Mouse (Mus musculus) thymus, adult 2 months (tissue): ENCODE measurements around the gene Zfp609. TPM values are rescaled to one million over a fixed set of nuclear protein-coding genes. Genes with fewer than 3 reads are reported as not detected.

ENCODE experiments used
- DNase-seq: peaks from one replicate; pipeline ENCODE4 v3.0.0; 2021
- H3K27ac ChIP-seq: fragments of 200-500 bp; 2 replicates; pipeline ENCODE4 v1.5.1; 2012; ENCODE audit warnings: low read length, control low read depth; ENCODE audit not compliant: control insufficient read depth, insufficient read depth
- H3K27me3 ChIP-seq: fragments of 200-500 bp; 2 replicates; pipeline ENCODE4 v1.6.1; 2012; ENCODE audit warnings: mild to moderate bottlenecking, low read length, moderate library complexity, mixed read lengths; ENCODE audit not compliant: control insufficient read depth, insufficient read depth
- H3K36me3 ChIP-seq: fragments of 200-500 bp; 2 replicates; pipeline ENCODE4 v1.6.1; 2012; ENCODE audit warnings: mild to moderate bottlenecking, low read length, moderate library complexity; ENCODE audit not compliant: control insufficient read depth, insufficient read depth
- H3K4me1 ChIP-seq: fragments of 200-500 bp; replicated peaks from 2 replicates; pipeline ENCODE4 v1.6.1; 2012; ENCODE audit warnings: low read length; ENCODE audit not compliant: control insufficient read depth, insufficient read depth
- H3K4me3 ChIP-seq: fragments of 200-500 bp; 2 replicates; pipeline ENCODE4 v1.5.1; 2012; ENCODE audit warnings: mild to moderate bottlenecking, low read length, control low read depth, moderate library complexity; ENCODE audit not compliant: control insufficient read depth, insufficient read depth
- CTCF ChIP-seq: fragments of 200-500 bp; IDR thresholded peaks from 2 replicates; pipeline ENCODE4 v1.5.1; 2012; ENCODE audit warnings: mild to moderate bottlenecking, control low read depth, low read length, moderate library complexity, borderline replicate concordance; ENCODE audit not compliant: control insufficient read depth, poor library complexity, insufficient read depth; ENCODE audit errors: extremely low read depth
- POLR2A ChIP-seq: fragments of 200-500 bp; IDR thresholded peaks from 2 replicates; pipeline ENCODE4 v1.6.1; 2012; ENCODE audit warnings: mild to moderate bottlenecking, low read length, control low read depth, moderate library complexity; ENCODE audit not compliant: control insufficient read depth, poor library complexity, insufficient read depth; ENCODE audit errors: extremely low read depth
- WGBS: fragments of 180-500 bp; shearing (Covaris S2); methylation state at CpG from one replicate; pipeline ENCODE4 v1.1.7; 2018; 5-methylcytosine and 5-hydroxymethylcytosine counted together
- polyA plus RNA-seq: library from polyadenylated mRNA; depleted of rRNA; stranded (reverse); fragments of >200 nt; gene quantifications from 2 replicates; pipeline ENCODE4 v1.2.3, GENCODE M21; 2012; rRNA removed

Zfp609 gene
- polyA plus RNA-seq, 1 experiment: 8.0 TPM

- Histone ChIP-seq H3K36me3 (no peaks in the 10 kb centered on the region), H3K27ac (no peak overlapping the region), H3K4me3 (no peak overlapping the region), H3K4me1 (no peaks in the 10 kb centered on the region), H3K27me3 (no peaks in the 10 kb centered on the region)
- no peak for DNase-seq
- WGBS: 63% methylated on average over 1 of the region's 1 CpGs
- TF ChIP-seq POLR2A: no peak
- no peak for TF ChIP-seq CTCF
These were observed 177.4 kb downstream of the Zfp609 start for GRCm38 (mm10) chr9:65649997-65650396.

GRCm38 (mm10) chr9:65648730-65649129 lies 178.6 kb downstream of the Zfp609 start:
- Histone ChIP-seq H3K27me3 (no peaks in the 10 kb centered on the region), H3K27ac (no peak overlapping the region), H3K4me3 (no peak overlapping the region), H3K36me3 (no peaks in the 10 kb centered on the region), H3K4me1 (no peaks in the 10 kb centered on the region)
- 91% methylated on average over 13 of the region's 13 CpGs for WGBS
- no peak for DNase-seq
- TF ChIP-seq CTCF: no peak
- TF ChIP-seq POLR2A: no peak

- no peaks in the 10 kb centered on the region for H3K4me1 ChIP-seq
- H3K27me3 ChIP-seq: no peaks in the 10 kb centered on the region
- no peak overlapping the region for H3K4me3 ChIP-seq
- TF ChIP-seq CTCF: no peak
- no peak for TF ChIP-seq POLR2A
- no peak for DNase-seq
- no peaks in the 10 kb centered on the region for H3K36me3 ChIP-seq
- no peak overlapping the region for H3K27ac ChIP-seq
- WGBS: 93% methylated on average over 2 of the region's 2 CpGs
These were observed 180.6 kb downstream of the Zfp609 start for GRCm38 (mm10) chr9:65646782-65647181.

GRCm38 (mm10) chr9:65645984-65646383 lies 181.4 kb downstream of the Zfp609 start:
- Histone ChIP-seq H3K4me3 (no peak overlapping the region), H3K36me3 (no peaks in the 10 kb centered on the region), H3K4me1 (no peaks in the 10 kb centered on the region), H3K27ac (no peak overlapping the region), H3K27me3 (no peaks in the 10 kb centered on the region)
- WGBS: 68% methylated on average over 3 of the region's 3 CpGs
- no peak for TF ChIP-seq CTCF
- TF ChIP-seq POLR2A: no peak
- no peak for DNase-seq

- no peaks in the 10 kb centered on the region for H3K4me1 ChIP-seq
- TF ChIP-seq CTCF: no peak
- no peak for TF ChIP-seq POLR2A
- H3K27ac ChIP-seq: no peak overlapping the region
These were observed 182.4 kb downstream of the Zfp609 start for GRCm38 (mm10) chr9:65644960-65645359.

GRCm38 (mm10) chr9:65642546-65642945 lies 184.8 kb downstream of the Zfp609 start:
- no peaks in the 10 kb centered on the region for H3K4me1 ChIP-seq
- no peaks in the 10 kb centered on the region for H3K27me3 ChIP-seq
- no peak overlapping the region for H3K4me3 ChIP-seq
- TF ChIP-seq POLR2A (no peak), CTCF (no peak)
- H3K36me3 ChIP-seq: no peaks in the 10 kb centered on the region
- DNase-seq: no peak
- H3K27ac ChIP-seq: no peak overlapping the region

More at GRCm38 (mm10) chr9:65644960-65645359, 182.4 kb downstream of the Zfp609 start:
- 97% methylated on average over 4 of the region's 4 CpGs for WGBS
- H3K27me3 ChIP-seq: no peaks in the 10 kb centered on the region
- H3K4me3 ChIP-seq: no peak overlapping the region
- no peak for DNase-seq
- H3K36me3 ChIP-seq: no peaks in the 10 kb centered on the region

Other genes with a start within 250 kb of the Zfp609 start
- 37.9 and 38.8 TPM in 2 replicates for gene Plekho2, start 247.5 kb downstream of the Zfp609 start, polyA plus RNA-seq
- gene Pif1, start 240.4 kb downstream of the Zfp609 start, polyA plus RNA-seq: 37.5 and 55.4 TPM in 2 replicates
- 10.5 and 11.5 TPM in 2 replicates for gene Rbpms2, start 197.9 kb downstream of the Zfp609 start, polyA plus RNA-seq
- gene Oaz2, start 159.6 kb downstream of the Zfp609 start, polyA plus RNA-seq: 58.6 and 68.1 TPM in 2 replicates
- 51.8 and 73.5 TPM in 2 replicates for gene Pclaf, start 62.7 kb upstream of the Zfp609 start, polyA plus RNA-seq
- gene Trip4, start 81.2 kb upstream of the Zfp609 start, polyA plus RNA-seq: 10.8 and 12.6 TPM in 2 replicates
- 12.4 and 12.9 TPM in 2 replicates for gene Csnk1g1, start 81.4 kb upstream of the Zfp609 start, polyA plus RNA-seq
- 144 and 154 TPM in 2 replicates for gene Ppib, start 232.7 kb upstream of the Zfp609 start, polyA plus RNA-seq
- gene Snx22, start 242.2 kb upstream of the Zfp609 start, polyA plus RNA-seq: 5.8 and 9.2 TPM in 2 replicates